In genomic region chr17:86330076-86330955, GRCm38 (mm10) we compare ENCODE assay signal across 8 mouse cellular contexts.
DNase-seq lines count a peak whose midpoint lies in the region.

No protein-coding gene starts in this region.

- WGBS in midbrain, embryonic 10.5 days: 56% methylated on average over 16 of the region's 16 CpGs

- no peak overlapping the region for H3K4me3 ChIP-seq in midbrain, embryonic 10.5 days

- peak; percentile 60 to 65 for DNase-seq in frontal cortex, adult 2 months (ENCODE audit: extremely low spot score in 1 of 2, low spot score in 1 of 2)
- DNase-seq in frontal cortex, postnatal 14 days (ENCODE audit: low spot score in 2 of 2): no peak
- DNase-seq in right cerebral cortex, adult 2 months (ENCODE audit: low spot score in 2 of 2): peak; percentile 60 to 64
- no peak for DNase-seq in right cerebral cortex, postnatal 14 days
- no peak for DNase-seq in midbrain, embryonic 10.5 days (ENCODE audit: low spot score)
- DNase-seq in spleen, adult 18-20 months: no peak
- DNase-seq in thymus, postnatal 0 days (ENCODE audit: low spot score): no peak
- DNase-seq in layer of hippocampus, postnatal 25 days (ENCODE audit: extremely low spot score in 1 of 2, low spot score in 1 of 2): no peak

- H3K36me3 ChIP-seq in midbrain, embryonic 10.5 days: no peaks in the 10 kb centered on the region

- peak overlapping the region; percentile 42 for H3K27ac ChIP-seq in midbrain, embryonic 10.5 days (replicated peaks)

- H3K9me3 ChIP-seq in midbrain, embryonic 10.5 days (replicated peaks): no peaks in the 10 kb centered on the region

- 0 out of 2 replicates have a peak, but pooled peaks cover 9% of the 10 kb centered on the region for H3K27me3 ChIP-seq in midbrain, embryonic 10.5 days (ENCODE audit: low read depth, poor library complexity, severe bottlenecking)

- peaks cover 45% of the 10 kb centered on the region for H3K4me1 ChIP-seq in midbrain, embryonic 10.5 days

Comparison
In these comparisons a context has a peak if more than half of its experiments do, and no peak if none do; other contexts are left out.
1. DNase-seq: peak in frontal cortex, adult 2 months (2 of 2) and right cerebral cortex, adult 2 months (2 of 2); none in frontal cortex, postnatal 14 days (0 of 2), right cerebral cortex, postnatal 14 days (single experiment), midbrain, embryonic 10.5 days (single experiment), spleen, adult 18-20 months (0 of 2), thymus, postnatal 0 days (single experiment) and layer of hippocampus, postnatal 25 days (0 of 2).